Mouse (Mus musculus) ES-CJ7 (cell line): ENCODE results near the gene Plekhd1.

Source experiments
- DNase-seq: peaks from one replicate; pipeline ENCODE4 v3.0.0; 2011; ENCODE audit warnings: low read depth, low spot score

Plekhd1 gene

GRCm38 (mm10) chr12:80698526-80699143 lies 6.2 kb downstream of the Plekhd1 start:
- no peak for DNase-seq

GRCm38 (mm10) chr12:80699144-80699531 lies 6.7 kb downstream of the Plekhd1 start:
- no peak for DNase-seq

- DNase-seq: no peak
Observed at GRCm38 (mm10) chr12:80701332-80701731, 8.9 kb downstream of the Plekhd1 start.

- no peak for DNase-seq
Observed at GRCm38 (mm10) chr12:80706208-80706914, 14.0 kb downstream of the Plekhd1 start.

- DNase-seq: no peak
Observed at GRCm38 (mm10) chr12:80706915-80707604, 14.7 kb downstream of the Plekhd1 start.

GRCm38 (mm10) chr12:80715915-80716314 lies 23.5 kb downstream of the Plekhd1 start:
- DNase-seq: no peak

- no peak for DNase-seq
Observed at GRCm38 (mm10) chr12:80719141-80719540, 26.8 kb downstream of the Plekhd1 start.

- peak; percentile 25 for DNase-seq
Observed at GRCm38 (mm10) chr12:80720507-80720906, 28.1 kb downstream of the Plekhd1 start.

GRCm38 (mm10) chr12:80721458-80721857 lies 29.1 kb downstream of the Plekhd1 start:
- peak; percentile 89 for DNase-seq

GRCm38 (mm10) chr12:80724853-80725559 lies 32.6 kb downstream of the Plekhd1 start:
- peak; percentile 56 for DNase-seq

- DNase-seq: peak; percentile 55
Observed at GRCm38 (mm10) chr12:80728207-80728606, 35.8 kb downstream of the Plekhd1 start.

- DNase-seq: peak; percentile 48
Observed at GRCm38 (mm10) chr12:80728814-80729213, 36.4 kb downstream of the Plekhd1 start.

GRCm38 (mm10) chr12:80729758-80730530 lies 37.6 kb downstream of the Plekhd1 start:
- DNase-seq: no peak

- DNase-seq: peak; percentile 88
Observed at GRCm38 (mm10) chr12:80730567-80730966, 38.2 kb downstream of the Plekhd1 start.

GRCm38 (mm10) chr12:80734526-80735470 lies 42.4 kb downstream of the Plekhd1 start:
- peak; percentile 28 for DNase-seq

GRCm38 (mm10) chr12:80736464-80737282 lies 44.3 kb downstream of the Plekhd1 start:
- peak; percentile 56 for DNase-seq

GRCm38 (mm10) chr12:80737283-80737600 lies 44.9 kb downstream of the Plekhd1 start:
- no peak for DNase-seq

- peak; percentile 48 for DNase-seq
Observed at GRCm38 (mm10) chr12:80739482-80739881, 47.1 kb downstream of the Plekhd1 start.

- no peak for DNase-seq
Observed at GRCm38 (mm10) chr12:80744614-80745013, 52.2 kb downstream of the Plekhd1 start.
